Mouse (Mus musculus) 3T3-L1 (cell line): Measurements from ENCODE around the gene Marc2.
A peak's percentile ranks its signal among the peaks of the same experiment; 100 is the strongest.

ENCODE experiments used
- DNase-seq: peaks from one replicate; pipeline ENCODE4 v3.0.0-alpha.2; 2015; ENCODE audit warnings: low read depth, low spot score

The Marc2 gene

DNA sequence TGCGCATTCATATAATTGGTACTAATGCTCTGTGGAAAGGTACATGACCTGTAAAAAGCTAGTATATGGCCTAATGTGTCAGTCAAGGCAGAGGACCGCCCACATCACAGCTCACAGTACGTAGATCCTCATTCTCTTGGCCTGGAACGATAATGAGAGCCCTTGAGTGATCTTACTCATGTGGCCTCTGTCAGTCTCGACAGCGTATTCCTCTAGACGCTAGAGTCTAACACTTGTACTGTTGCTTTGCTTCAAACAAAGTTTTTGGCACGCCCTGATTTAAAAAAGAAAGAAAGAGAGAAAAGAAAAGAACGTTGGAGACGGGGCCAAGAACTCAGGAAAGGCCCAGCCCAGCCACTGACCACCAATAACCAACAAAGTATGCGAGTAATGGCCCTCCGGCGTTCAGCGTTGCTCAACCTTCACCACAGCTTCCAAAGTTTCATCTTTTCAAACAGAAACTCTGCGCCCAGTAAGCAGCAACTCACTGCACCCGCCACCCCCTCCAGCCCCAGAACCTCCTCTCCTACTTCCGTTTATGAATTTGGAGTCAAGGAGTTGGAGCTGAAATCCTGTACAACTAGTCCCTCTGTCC, 37.7 kb downstream of the Marc2 start:
- DNase-seq, result peak; percentile 71

DNA sequence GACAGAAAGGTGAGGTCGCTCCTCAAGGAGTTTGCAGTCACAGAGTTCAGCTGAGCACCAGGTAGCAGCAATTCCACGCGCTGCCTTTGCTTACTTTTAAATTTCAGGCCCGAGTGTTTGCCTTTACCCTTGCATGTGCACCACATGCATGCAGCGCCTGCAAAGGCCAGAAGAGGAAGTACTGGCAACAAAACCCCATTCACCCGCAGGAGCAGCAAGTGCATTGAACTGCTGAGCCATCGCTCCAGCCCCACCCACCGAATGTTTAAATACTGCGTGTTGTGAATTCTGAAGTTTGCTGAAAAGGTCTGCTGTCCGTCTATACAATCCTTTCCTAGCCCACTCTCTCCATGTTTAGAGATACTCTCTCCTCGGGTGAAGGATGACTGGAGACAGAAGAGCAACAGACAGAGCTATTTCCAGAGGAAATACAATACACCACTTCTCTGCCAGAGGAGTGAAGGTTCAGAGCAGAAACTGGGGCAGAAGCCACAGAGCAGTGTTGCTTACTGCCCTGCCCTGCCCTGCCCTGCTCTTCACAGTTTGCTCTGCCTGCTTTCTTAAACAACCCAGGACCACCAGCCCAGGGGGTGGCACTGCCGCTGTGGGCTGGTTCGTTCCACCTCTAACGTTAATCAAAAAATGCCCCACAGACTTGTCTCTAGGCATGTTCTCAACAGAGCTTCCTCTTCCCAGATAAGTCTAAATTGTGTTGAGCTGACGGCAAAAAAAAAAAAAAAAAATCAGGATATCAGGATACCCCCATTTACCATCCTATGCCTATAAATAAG, 38.4 kb downstream of the Marc2 start:
- no peak for DNase-seq

DNA sequence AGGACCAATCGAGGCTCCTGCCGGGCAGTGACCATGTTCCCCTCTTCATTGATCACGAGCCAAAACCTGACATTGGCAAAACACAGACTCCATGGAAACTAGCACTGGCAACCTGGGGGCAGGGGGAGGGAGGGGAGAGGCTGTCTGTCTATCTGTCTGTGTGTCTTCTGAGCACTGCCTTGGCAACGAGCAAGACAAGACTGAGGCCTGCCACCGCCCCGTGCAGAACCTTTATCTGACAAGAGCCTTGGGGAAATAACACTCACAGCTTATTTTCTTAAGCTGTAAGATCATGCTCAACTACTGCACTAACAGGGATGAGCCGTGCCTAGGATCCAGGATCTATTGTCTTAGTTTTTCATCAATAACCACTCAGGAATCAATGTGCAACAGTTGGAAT, 39.1 kb downstream of the Marc2 start:
- no peak for DNase-seq

DNA sequence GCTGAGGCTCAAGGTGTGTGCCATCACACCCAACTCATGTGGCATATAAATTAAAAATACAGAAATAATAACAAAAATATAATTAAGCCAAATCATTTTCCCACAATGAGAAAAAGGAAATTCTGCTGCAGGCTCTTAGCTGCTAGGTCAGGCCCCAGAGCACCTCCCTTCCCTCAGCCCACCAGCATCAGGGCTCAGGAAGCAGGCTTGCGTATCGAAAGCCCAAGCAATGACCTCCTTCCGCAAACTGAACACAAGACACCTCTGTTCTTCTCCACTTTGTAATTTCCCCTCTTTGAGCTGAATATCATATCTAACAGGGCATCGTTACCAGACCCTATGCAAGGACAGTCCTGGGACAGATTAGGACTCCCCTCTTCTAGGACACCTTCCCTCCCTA, 40.5 kb downstream of the Marc2 start:
- no peak for DNase-seq

DNA sequence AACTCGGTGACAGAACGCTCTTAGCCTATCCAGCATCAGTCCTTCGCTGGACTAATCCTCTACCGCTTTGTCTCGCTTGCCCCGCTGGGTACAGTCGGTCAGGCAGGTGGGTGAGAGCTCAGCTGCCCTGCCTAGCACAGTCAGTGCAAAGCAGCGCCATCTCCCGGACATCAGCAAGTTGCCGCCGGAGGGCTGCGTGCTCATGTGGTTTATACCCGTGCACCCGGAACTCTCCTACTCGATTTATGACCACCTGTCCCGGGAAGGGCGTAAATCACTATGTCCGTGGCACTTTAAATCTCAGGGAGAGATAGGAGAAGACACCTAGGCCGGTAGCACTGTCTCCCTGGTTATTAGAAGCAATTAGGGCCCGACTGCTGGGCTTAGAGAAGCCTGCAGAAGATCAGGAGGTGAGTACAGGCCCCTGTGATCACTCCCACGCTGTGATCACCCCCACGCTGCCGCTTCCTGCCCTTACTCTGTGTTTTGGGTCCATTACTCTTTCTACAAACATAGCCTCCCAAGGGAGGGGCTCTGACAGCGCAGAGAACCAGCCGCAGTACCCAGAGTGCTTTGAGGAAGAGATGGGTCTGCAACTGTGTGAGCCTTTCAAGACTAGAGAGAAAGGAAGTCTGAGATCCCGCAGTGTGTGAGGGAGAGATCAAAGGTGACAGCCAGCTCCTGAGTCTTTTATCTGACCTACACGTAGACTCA, 52.9 kb downstream of the Marc2 start:
- no peak for DNase-seq

DNA sequence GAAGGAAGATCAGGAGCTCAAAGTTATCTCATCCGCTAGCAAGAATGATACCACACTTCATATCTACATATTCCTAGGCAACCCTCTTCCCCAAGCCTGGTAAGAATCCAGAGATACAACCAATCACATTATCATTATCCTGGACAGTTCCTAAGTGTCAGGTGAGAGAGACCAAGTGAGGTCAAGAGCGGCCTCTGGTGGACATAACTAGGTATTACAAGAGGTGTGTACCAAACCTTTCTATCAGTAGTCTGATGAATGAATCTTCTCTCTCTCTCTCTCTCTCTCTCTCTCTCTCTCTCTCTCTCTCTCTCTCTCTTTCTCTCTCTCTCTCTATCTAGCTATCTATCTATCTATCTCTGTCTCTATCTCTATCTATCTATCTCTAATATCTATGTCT, 55.1 kb downstream of the Marc2 start:
- peak; percentile 82 for DNase-seq

DNA sequence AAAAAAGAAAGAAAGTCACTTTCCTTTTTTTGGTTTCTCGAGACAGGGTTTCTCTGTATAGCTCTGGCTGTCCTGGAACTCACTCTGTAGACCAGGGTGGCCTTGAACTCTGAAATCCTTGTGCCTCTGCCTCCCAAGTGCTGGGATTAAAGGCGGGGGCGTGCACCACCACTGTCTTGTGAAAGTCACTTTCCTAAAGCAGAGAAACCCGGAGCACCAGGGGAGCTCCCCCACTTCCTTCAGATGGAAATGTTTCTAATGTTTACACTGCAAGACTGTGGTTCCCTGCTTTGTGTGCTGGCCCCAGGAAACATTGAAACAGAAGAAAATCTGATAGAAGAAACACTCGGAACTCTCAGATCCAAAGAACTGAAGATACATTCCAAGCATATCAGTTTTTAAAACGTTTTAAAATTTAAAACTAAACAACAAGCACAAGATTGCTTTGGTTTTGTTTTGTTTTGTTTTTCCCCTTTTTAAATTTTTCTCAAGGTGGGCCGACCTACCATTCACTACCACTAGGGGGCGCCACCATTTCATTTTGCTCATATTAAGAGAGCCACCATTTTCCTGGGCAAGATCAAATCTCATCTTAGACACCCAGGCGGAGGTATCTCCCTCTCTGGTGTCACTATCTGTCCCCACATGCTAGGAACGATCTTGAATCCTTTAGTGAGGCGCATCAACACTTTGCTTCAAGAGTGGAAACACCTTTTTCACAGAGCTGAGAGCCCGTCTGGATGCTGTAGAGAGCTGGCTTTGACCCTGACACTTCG, 59.7 kb downstream of the Marc2 start:
- DNase-seq, result peak; percentile 13

DNA sequence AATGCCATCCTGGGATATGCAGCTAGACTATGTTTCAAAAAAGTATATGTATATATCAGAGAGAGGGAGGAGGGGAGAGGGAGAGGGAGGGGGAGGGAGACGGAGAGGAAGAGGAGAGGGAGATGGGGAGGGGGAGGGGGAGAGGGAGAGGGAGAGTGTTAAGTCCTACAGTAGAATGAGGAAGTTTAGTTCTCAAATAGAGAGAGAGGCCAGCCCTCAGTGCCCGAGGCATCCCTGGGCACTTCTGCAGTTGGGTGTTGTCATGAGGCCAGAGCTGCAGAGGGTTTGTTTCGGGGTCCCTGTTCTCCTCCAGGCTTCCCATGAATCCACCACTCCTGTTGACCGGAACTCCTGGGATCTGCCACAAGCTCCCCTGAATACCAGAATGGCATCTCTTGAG, 62.6 kb downstream of the Marc2 start:
- no peak for DNase-seq

DNA sequence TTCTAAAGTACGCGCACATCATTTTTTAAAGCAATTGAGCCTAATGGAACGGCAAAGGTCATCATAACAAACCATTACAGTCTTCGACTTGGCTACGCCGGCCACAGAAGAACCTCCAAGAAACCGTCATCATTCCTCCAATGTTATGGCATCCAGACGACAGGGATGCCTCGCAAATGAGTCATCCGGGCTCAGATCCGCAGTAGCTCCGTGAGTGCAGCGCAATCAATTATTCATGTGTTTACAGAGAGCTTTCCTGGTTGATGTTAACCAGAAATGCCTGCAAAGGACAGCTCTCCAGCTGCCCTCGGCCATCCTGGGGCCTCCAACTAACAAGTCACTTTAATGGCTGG, 64.1 kb downstream of the Marc2 start:
- DNase-seq, result peak; percentile 90

DNA sequence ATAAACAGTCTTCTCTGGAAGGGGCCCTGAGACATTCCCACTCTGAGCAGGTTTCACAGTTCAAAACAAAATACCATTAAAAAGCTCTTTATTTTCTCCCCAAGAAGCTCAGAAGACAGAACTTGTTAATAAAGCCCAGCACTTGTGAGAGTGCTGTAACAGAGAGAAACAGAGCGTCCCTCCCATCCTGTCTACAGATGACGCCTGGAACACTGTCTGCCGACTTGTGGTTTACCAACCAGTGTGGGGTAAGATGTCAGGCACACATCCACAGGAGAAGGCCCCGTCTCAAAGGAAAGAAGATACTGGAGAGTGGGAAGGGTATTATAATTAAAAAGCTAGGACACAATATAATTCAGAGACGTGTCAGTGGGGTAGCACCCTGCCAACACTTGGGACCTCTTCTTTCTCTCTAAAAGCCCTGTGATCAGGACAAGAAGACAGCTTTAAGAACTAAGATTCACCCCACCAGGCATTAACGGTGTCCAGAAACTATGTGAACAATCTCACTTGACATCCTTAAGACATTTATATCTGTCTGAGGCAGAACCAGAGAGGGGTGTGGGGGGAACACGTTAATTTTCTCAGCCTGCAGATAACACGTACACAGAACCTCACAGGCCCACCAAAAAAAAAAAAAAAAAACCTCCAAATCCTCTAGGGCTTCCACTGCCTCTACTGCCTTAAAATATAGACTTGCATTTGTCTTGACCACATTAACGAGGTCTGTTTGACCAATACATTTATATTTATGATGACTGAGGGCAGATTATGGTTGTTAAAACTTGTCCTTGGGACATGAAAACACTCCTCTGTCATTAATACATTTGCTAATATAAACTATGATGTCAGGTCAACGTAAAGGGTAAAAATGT, 64.7 kb downstream of the Marc2 start:
- DNase-seq, result peak; percentile 19

DNA sequence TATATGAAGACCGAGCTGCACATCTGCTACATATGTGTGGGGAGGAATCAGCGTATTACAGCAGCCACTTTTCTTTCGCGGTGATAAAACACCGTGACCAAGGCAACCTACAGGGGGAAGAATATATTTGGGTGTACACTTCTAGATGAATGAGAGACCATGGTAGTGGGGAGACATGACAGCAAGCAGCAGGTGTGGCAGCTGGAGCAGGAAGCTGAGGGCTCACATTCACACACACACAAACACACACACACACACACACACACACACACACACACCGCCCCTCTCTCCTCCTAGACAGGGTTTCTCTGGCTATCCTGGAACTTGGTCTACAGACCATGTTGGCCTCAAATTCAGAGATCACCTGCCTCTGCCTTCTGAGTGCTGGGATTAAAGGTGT, 68.1 kb downstream of the Marc2 start:
- DNase-seq, result no peak

DNA sequence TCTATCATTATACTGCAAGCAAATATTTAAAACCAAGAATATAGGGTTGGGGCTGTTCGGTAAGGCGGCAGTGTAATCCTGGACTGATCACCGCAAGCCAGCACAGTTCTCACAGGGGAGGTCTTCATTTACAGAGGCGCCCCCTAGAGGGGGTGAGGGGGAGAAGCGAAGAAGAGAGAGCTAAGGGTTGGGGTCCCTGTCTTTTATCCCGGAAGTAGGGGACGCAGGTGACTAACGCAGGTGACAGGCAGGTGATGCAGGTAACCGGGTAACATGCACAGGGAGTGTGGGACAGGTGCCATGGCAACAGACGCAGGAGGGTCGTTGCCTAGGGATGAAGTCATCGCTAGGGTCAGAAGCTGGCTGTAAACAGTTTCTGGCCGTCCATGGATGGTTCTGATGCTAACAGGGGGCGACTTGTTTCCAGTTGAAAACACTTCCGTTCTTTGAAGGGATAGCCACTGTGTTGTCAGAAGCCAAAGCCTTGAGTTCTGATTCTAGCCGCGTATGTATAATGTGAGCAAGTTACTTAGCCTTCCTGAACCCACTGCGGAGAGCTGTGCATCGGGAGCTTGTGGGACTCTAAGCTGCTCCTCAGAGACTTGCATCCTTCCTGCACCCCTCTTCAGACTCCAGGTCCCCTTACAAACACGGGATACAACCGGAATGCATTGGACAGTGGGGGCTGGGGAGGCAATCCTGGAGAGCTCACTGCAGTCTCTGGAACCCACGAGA, 69.0 kb downstream of the Marc2 start:
- no peak for DNase-seq

DNA sequence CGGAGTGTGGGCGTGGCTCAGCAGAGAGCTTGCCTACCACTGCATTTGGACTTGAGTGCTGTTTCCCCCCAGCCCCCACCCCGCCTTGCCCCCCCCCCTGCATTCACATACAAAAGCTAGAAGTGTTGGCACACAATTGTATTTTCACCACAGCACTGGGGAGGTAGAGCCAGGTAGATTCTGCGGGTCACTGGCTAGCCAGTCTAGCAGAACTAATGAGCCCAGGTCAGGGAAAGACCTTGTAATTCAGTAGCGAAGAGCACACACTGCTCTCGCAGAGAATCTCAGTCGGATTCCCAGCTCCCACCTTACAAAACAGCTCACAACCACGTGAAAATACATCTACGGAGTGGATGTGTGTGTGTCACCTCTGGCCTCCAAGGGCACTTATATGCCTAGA, 71.0 kb downstream of the Marc2 start:
- DNase-seq, result no peak

DNA sequence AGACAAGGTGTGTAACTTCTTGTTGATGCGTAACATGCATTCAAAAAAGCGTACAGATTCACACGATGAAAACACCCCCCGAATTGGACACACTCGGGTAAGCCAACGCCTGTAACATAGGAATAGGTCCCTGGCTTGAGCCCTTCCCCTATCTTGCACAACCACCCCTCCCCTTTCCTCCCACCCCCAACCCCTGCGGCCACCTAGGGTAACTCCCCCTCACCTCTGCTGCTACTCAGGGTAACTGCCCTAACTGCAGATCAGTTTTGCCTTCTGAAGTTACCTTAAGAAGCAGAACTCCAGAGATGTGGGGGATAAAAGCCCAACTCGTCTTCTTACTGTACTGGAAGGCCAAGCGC, 74.4 kb downstream of the Marc2 start:
- no peak for DNase-seq

DNA sequence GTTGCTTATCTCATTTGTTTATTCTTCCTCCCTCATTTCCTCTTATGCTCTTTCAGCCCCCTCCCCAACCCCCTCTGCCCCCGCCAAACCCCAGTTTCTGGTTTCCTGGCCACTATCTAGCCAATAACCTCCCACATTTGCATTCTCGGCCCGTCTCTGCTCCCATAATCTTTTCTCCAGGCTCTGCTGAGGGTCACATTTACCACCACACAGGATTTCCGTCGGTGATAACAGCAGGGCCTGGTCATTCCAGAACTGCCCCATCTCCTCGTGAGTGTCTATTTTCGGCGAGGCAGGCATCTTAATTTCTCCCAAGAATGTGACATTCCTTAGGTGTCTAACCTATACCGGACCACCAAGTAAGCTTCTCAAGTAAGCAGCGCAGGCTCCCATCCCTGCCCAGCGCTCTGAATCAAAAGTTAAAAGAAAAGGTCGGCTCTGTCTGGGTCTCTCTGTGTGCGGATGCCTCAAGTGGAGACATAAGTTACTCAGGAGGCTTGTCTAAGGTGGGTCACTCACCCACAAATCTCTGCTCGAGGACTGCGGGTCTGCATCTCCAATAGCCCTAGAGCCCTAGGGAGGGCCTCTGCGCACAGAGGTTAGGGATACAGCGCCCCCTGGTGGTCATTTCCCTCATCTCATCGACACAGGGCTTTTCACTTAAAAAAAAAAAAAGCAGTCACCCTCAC, 74.9 kb downstream of the Marc2 start:
- DNase-seq, result peak; percentile 64

DNA sequence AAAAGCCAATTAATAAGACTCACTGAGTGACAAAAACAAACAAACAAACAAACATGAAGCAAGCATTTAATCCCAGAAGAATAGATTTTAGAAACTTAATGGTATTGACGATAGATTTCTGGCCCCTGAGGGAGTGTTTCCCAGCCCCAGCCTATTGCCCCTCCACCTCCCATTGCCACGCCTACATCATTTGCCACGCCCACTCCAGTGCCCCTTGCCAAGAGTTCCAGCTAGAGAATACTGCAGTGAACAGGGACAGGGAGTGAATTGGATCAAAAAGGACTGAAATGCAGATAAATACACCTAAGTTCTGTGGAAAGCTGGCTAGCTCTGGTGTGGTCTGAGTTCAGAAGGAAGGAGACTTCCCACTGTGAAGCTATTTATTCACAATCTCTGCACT, 82.4 kb downstream of the Marc2 start:
- no peak for DNase-seq
